Mouse (Mus musculus): ENCODE data around the gene Rcc1l. TPM values are rescaled to one million over a fixed set of nuclear protein-coding genes. Genes with fewer than 3 reads are reported as not detected.

The Rcc1l gene
- total and polyA plus RNA-seq, 2 experiments from 2014 or later = 21.6 to 22.4 TPM

DNA sequence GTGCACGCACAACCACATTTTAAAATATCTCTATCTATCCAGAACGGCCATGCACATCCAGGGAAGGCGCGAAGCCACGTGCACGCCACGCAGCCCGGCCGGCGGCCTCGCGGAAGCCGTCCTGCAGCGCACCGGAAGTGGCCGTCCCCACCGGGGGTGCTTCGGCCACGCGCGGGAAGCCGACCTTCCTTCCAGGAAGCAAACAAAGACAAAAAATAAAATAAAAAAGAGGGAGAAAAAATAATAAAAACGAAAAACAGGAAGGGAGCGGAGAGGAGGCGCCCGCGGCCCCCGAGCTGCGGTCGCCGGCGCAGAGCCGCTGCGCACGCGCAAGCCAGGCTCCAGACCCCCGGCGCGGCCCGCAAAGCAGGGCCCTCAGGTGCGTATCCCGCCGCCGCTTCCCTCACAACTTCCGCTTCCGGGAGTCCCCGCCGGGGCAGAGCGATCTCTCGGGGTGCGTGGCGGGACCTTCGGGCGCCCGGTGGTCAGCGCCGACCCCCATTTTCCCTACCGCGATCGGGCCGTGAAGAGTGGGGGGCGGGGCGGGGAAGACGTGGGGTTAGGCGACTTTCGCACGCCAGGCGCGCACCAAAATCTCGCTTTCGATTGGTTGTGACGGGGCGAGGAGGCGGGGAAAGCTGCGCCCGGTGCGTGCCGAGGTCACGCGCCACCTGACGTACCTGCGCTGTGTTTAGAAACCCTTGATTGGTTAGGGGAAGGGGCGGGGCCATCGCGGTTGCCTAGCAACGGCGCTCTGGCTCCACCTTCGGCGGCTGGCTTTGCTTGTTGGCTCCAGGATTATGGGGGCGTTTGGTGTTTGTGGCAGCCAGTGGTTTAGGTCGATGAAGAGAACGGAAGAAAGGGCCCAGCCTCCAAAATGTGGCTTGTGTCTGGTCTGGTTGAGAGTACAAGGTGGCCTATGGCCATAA is 7.6 kb upstream of the Rcc1l start, which contains the start of gene Gtf2ird2:
Gene Gtf2ird2, plus strand, starts transcription at position 140 of the 929 bp plus-strand sequence.
- ATAC-seq (peak; percentile 97), DNase-seq (peak; percentile 99)
- 2% methylated on average over 86 of the region's 92 CpGs for WGBS
- Histone ChIP-seq H3K36me3 (ENCODE audit: insufficient read depth) (no peaks in the 10 kb centered on the region), H3K27me3 (ENCODE audit: insufficient read depth, low read length) (no peaks in the 10 kb centered on the region), H3K4me2 (ENCODE audit: low read depth) (peak within 1 kb of the TSS; percentile 81), H3K4me3 (ENCODE audit: low read depth, low read length) (peak within 1 kb of the TSS; percentile 67), H3K4me1 (ENCODE audit: insufficient read depth) (peaks cover 11% of the 10 kb centered on the region; the same call in 1 of the 2 replicates), H3K27ac (ENCODE audit: low read depth, low read length) (peak within 1 kb of the TSS; percentile 92), H3K9me3 (ENCODE audit: low read length) (no peaks in the 10 kb centered on the region), H3K9ac (peak within 1 kb of the TSS; percentile 87)
- TF ChIP-seq CTCF (IDR thresholded peaks at IDR 0.05; ENCODE audit: low read depth) = peak; percentile 26

DNA sequence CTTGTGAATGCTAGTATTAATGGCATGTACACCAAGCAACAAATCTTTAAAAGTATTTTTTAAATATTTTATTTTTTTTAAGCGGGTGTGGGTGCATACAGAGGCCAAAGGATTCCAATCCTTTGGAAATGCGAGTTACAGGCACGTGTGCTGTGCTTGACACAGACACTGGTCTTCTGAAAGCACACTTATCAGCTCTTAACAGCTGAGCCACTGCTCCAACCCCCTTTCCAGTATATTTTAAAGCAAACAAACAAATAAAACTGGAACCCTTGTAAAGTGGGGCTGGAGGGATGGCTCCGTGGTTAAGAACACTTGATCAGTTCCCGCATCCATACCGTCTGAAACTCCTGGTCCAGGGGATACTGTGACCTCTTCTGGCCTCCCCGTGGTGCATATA is 6.6 kb upstream of the Rcc1l start:
- Histone ChIP-seq H3K27me3 (ENCODE audit: insufficient read depth, low read length) (no peaks in the 10 kb centered on the region), H3K4me3 (ENCODE audit: low read depth, low read length) (peak overlapping the region; percentile 67), H3K9ac (peak overlapping the region; percentile 87), H3K4me1 (ENCODE audit: insufficient read depth) (peaks cover 11% of the 10 kb centered on the region; the same call in 1 of the 2 replicates), H3K4me2 (ENCODE audit: low read depth) (peak overlapping the region; percentile 81), H3K27ac (ENCODE audit: low read depth, low read length) (peak overlapping the region; percentile 92; the same call in 1 of the 2 replicates), H3K9me3 (ENCODE audit: low read length) (no peaks in the 10 kb centered on the region), H3K36me3 (ENCODE audit: insufficient read depth) (no peaks in the 10 kb centered on the region)
- no peak for TF ChIP-seq CTCF (IDR thresholded peaks at IDR 0.05; ENCODE audit: low read depth)
- 58% methylated on average over 7 of the region's 7 CpGs for WGBS
- no peak for ATAC-seq
- DNase-seq = no peak

DNA sequence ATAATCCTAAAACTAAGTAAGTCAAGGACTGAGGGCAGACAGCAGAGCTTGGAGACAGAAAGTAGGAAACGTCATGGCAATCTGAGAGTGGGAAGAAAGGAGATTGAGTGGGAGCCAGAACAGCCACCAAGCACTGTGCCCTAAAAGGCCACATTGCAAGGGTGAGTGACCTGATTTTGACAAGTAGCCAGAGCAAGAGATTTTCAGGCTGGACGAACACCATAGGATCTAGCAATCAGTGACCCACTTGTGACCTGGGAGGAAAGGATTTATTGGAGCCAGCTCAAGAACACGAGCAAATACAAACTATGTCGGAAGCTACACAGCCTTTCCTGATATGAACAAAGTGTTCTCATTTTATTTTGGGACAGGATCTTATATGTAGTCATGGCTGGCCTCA is 6.2 kb upstream of the Rcc1l start:
- no peak for DNase-seq
- peaks cover 11% of the 10 kb centered on the region; the same call in 1 of the 2 replicates for H3K4me1 ChIP-seq (ENCODE audit: insufficient read depth)

DNA sequence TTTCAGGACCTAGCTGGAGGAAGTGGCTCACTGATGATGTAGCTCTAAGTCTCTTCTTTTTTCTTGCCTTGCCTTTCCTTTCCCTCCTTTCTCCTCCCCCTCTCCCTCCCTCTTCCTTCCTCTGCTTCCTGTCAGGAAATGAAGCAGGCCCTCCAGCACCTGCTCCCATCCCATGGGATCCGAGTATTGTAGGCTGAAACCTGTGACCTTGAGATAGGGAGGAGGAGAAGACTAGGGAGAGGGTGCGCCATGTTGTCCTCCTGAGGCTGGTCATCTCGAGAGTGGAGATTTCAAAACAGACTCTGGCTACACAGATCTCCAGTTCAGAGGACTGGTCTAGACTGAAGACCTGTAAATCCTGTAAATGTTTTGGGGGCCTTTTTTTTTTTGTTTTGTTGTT is 5.6 kb upstream of the Rcc1l start:
- 67% methylated on average over 3 of the region's 3 CpGs for WGBS
- ATAC-seq (no peak), DNase-seq (no peak)
- Histone ChIP-seq H3K9me3 (ENCODE audit: low read length) (no peaks in the 10 kb centered on the region), H3K27ac (ENCODE audit: low read depth, low read length) (no peak overlapping the region), H3K4me1 (ENCODE audit: insufficient read depth) (peaks cover 11% of the 10 kb centered on the region; the same call in 1 of the 2 replicates), H3K36me3 (ENCODE audit: insufficient read depth) (no peaks in the 10 kb centered on the region), H3K4me3 (ENCODE audit: low read depth, low read length) (no peak overlapping the region), H3K4me2 (ENCODE audit: low read depth) (no peak overlapping the region), H3K27me3 (ENCODE audit: insufficient read depth, low read length) (no peaks in the 10 kb centered on the region), H3K9ac (no peak overlapping the region)
- no peak for TF ChIP-seq CTCF (IDR thresholded peaks at IDR 0.05; ENCODE audit: low read depth)

More for the DNA sequence above, 6.2 kb upstream of the Rcc1l start:
- TF ChIP-seq CTCF (IDR thresholded peaks at IDR 0.05; ENCODE audit: low read depth) = no peak
- WGBS = 58% methylated on average over 4 of the region's 4 CpGs
- H3K27me3 ChIP-seq (ENCODE audit: insufficient read depth, low read length) = no peaks in the 10 kb centered on the region
- no peak overlapping the region for H3K27ac ChIP-seq (ENCODE audit: low read depth, low read length)
- no peaks in the 10 kb centered on the region for H3K9me3 ChIP-seq (ENCODE audit: low read length)
- ATAC-seq = no peak
- H3K4me2 ChIP-seq (ENCODE audit: low read depth) = peak overlapping the region; percentile 81; the same call in 1 of the 2 replicates
- H3K9ac ChIP-seq = no peak overlapping the region
- H3K36me3 ChIP-seq (ENCODE audit: insufficient read depth) = no peaks in the 10 kb centered on the region
- H3K4me3 ChIP-seq (ENCODE audit: low read depth, low read length) = no peak overlapping the region

DNA sequence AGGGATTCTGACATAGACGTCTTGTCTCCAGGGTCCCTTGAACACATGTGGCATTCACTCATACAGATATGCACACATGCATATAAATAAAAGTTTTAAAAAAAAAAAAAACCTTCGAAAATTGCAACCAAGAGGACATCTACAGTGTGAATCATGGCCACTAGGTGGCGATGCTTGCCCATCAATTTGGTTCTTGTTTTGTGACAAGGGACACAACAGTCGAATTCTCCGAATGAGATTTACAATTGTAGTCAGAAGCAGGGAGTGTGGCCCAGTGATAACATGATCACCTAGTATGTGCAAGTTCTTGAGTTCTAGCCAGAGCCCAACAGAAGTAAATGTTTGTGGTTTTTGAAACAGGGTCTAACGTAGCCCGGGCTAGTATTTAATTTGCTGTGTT is 3.3 kb upstream of the Rcc1l start:
- WGBS = 21% methylated on average over 7 of the region's 7 CpGs
- Histone ChIP-seq H3K27ac (ENCODE audit: low read depth, low read length) (no peak overlapping the region), H3K9me3 (ENCODE audit: low read length) (no peaks in the 10 kb centered on the region), H3K9ac (no peak overlapping the region), H3K4me3 (ENCODE audit: low read depth, low read length) (no peak overlapping the region), H3K4me1 (ENCODE audit: insufficient read depth) (peaks cover 17% of the 10 kb centered on the region), H3K4me2 (ENCODE audit: low read depth) (no peak overlapping the region), H3K27me3 (ENCODE audit: insufficient read depth, low read length) (no peaks in the 10 kb centered on the region), H3K36me3 (ENCODE audit: insufficient read depth) (no peaks in the 10 kb centered on the region)
- ATAC-seq (0 out of 2 replicates have a peak, but pooled peaks have one; percentile 10), DNase-seq (peak; percentile 93)
- peak; percentile 90 for TF ChIP-seq CTCF (IDR thresholded peaks at IDR 0.05; ENCODE audit: low read depth)

DNA sequence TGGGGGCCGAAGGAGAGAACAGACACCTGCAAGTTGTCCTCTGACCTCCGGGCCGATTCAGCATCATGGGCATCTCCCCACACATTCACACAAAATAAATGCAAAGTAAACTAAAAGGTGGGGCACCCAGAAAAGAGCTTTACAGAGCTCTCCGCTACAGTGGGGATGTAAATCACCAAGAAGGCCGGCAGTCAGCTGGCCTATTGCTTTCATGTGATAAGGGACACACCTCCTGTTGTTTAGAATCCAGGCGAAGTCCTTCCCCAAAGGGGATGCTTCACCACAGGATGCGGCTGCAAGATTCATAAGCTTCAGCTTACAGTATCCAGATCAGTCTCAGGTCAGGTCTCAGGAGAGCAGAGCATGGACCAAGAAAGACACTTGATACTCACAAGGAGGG is 2.0 kb upstream of the Rcc1l start:
- 83% methylated on average over 7 of the region's 7 CpGs for WGBS
- H3K4me1 ChIP-seq (ENCODE audit: insufficient read depth) = peaks cover 16% of the 10 kb centered on the region
- H3K36me3 ChIP-seq (ENCODE audit: insufficient read depth) = no peaks in the 10 kb centered on the region
- H3K9me3 ChIP-seq (ENCODE audit: low read length) = no peaks in the 10 kb centered on the region
- no peak overlapping the region for H3K27ac ChIP-seq (ENCODE audit: low read depth, low read length)
- DNase-seq (no peak), ATAC-seq (no peak)
- no peak overlapping the region for H3K4me2 ChIP-seq (ENCODE audit: low read depth)
- H3K9ac ChIP-seq = no peak overlapping the region
- H3K4me3 ChIP-seq (ENCODE audit: low read depth, low read length) = no peak overlapping the region
- no peaks in the 10 kb centered on the region for H3K27me3 ChIP-seq (ENCODE audit: insufficient read depth, low read length)
- no peak for TF ChIP-seq CTCF (IDR thresholded peaks at IDR 0.05; ENCODE audit: low read depth)

DNA sequence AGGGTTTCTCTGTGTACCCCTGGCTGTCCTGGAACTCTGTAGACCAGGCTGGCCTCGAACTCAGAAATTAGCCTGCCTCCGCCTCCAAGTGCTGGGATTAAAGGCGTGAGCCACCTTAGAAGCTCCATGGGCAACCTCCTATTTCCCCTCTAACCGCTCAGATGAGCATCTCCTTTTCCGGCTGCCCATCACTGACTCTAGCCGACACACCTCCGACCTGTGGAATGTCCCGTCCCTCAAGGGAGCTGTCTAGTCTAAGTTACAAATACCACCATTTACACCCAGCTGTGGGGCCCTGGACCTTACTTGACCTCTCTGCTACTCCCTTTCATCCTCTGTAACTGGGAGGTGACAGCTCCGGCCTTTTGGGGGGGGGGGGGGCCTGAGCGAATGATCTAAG is 878 bp downstream of the Rcc1l start:
- ATAC-seq (no peak), DNase-seq (no peak)
- Histone ChIP-seq H3K36me3 (ENCODE audit: insufficient read depth) (peaks cover 7% of the 10 kb centered on the region; the same call in 1 of the 2 replicates), H3K4me3 (ENCODE audit: low read depth, low read length) (peak overlapping the region; percentile 95), H3K27me3 (ENCODE audit: insufficient read depth, low read length) (no peaks in the 10 kb centered on the region), H3K27ac (ENCODE audit: low read depth, low read length) (peak overlapping the region; percentile 81), H3K4me2 (ENCODE audit: low read depth) (peak overlapping the region; percentile 78), H3K4me1 (ENCODE audit: insufficient read depth) (peaks cover 6% of the 10 kb centered on the region), H3K9ac (peak overlapping the region; percentile 69), H3K9me3 (ENCODE audit: low read length) (no peaks in the 10 kb centered on the region)
- WGBS = 9% methylated on average over 10 of the region's 10 CpGs
- no peak for TF ChIP-seq CTCF (IDR thresholded peaks at IDR 0.05; ENCODE audit: low read depth)
